Mouse (Mus musculus) E14TG2a.4 (cell line): ENCODE results near the gene Sgk1.

Experiments used
- H3K27me3 ChIP-seq: 2 replicates; pipeline ENCODE4 v1.6.1; 2014; ENCODE audit warnings: low read length, control low read depth; ENCODE audit not compliant: insufficient read depth
- H3K36me3 ChIP-seq: 2 replicates; pipeline ENCODE4 v1.6.1; 2014; ENCODE audit warnings: low read length, control low read depth; ENCODE audit not compliant: insufficient read depth
- H3K4me1 ChIP-seq: replicated peaks from 2 replicates; pipeline ENCODE4 v1.6.1; 2014; ENCODE audit warnings: low read depth, low read length, control low read depth
- H3K4me3 ChIP-seq: replicated peaks from 2 replicates; pipeline ENCODE4 v1.5.1; 2014; ENCODE audit warnings: mild to moderate bottlenecking, low read length
- H3K9me3 ChIP-seq: 2 replicates; pipeline ENCODE4 v1.6.1; 2014; ENCODE audit warnings: low read length, control low read depth
- CTCF ChIP-seq: conservative IDR thresholded peaks from 2 replicates; pipeline ENCODE4 v1.5.1; 2014; ENCODE audit warnings: low read length
- NANOG ChIP-seq: IDR thresholded peaks from 2 replicates; pipeline ENCODE4 v1.6.1; 2014; ENCODE audit warnings: borderline replicate concordance, low read length, mixed read lengths
- POU5F1 ChIP-seq: IDR thresholded peaks from 2 replicates; pipeline ENCODE4 v1.6.1; 2014; ENCODE audit warnings: low read length, borderline replicate concordance

Sgk1 gene

DNA sequence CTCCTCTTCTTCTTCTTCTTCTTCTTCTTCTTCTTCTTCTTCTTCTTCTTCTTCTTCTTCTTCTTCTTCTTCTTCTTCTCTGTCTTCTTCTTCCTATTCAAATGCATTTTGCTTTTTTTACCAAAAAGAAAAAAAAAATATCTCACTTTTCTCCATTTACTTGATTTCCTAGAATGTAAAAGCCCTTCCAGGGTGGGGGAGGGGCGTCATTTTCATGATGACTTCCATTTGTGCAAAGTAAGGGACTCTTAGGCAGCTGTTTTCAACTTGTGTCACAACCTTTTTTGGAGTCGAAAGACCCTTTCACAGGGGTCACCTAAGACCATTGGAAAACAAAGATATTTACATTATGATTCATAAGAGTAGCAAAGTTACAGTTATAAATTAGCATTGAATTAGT lies 22.2 kb downstream of the Sgk1 start:
- H3K4me1 ChIP-seq: peaks cover 51% of the 10 kb centered on the region
- H3K9me3 ChIP-seq: no peaks in the 10 kb centered on the region
- no peak overlapping the region for H3K4me3 ChIP-seq
- TF ChIP-seq NANOG (no peak), CTCF (no peak), POU5F1 (no peak)
- H3K36me3 ChIP-seq: no peaks in the 10 kb centered on the region
- peaks cover 7% of the 10 kb centered on the region for H3K27me3 ChIP-seq

GRCm38 (mm10) chr10:21905616-21906015 lies 23.6 kb downstream of the Sgk1 start:
- H3K27me3 ChIP-seq: no peaks in the 10 kb centered on the region
- no peaks in the 10 kb centered on the region for H3K9me3 ChIP-seq
- no peak overlapping the region for H3K4me3 ChIP-seq
- TF ChIP-seq POU5F1 (no peak), CTCF (no peak), NANOG (no peak)
- no peaks in the 10 kb centered on the region for H3K36me3 ChIP-seq
- H3K4me1 ChIP-seq: peaks cover 57% of the 10 kb centered on the region

GRCm38 (mm10) chr10:21906894-21907446 lies 25.0 kb downstream of the Sgk1 start:
- H3K27me3 ChIP-seq: no peaks in the 10 kb centered on the region
- H3K4me1 ChIP-seq: peaks cover 57% of the 10 kb centered on the region
- no peak for TF ChIP-seq CTCF
- no peak for TF ChIP-seq POU5F1
- TF ChIP-seq NANOG: no peak
- no peak overlapping the region for H3K4me3 ChIP-seq
- H3K36me3 ChIP-seq: no peaks in the 10 kb centered on the region
- no peaks in the 10 kb centered on the region for H3K9me3 ChIP-seq

DNA sequence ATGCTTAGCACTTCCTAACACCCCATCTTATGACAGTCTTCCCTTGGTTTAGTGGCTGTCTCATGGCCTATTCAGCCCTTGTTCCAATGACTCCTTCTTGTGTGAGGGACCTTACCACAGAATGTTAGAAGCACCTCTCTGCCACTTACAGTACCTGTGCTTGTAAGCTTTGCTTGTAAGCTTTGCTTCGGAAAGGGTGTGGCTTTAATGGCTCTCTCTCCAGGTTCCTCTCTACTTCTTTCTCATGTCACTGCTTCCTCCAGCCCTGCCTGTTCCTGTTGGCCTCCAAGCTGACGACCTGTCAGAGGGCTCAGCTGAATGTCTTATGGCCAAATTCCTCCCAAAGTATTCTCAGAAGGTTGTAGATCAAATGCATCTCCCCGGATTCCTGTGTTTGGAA lies 25.8 kb downstream of the Sgk1 start:
- H3K36me3 ChIP-seq: no peaks in the 10 kb centered on the region
- no peak overlapping the region for H3K4me3 ChIP-seq
- no peaks in the 10 kb centered on the region for H3K9me3 ChIP-seq
- no peaks in the 10 kb centered on the region for H3K27me3 ChIP-seq
- TF ChIP-seq POU5F1 (no peak), CTCF (no peak)
- H3K4me1 ChIP-seq: peaks cover 57% of the 10 kb centered on the region

GRCm38 (mm10) chr10:21908686-21909085 lies 26.7 kb downstream of the Sgk1 start:
- Histone ChIP-seq H3K4me3 (no peak overlapping the region), H3K36me3 (no peaks in the 10 kb centered on the region), H3K9me3 (no peaks in the 10 kb centered on the region), H3K4me1 (peaks cover 57% of the 10 kb centered on the region), H3K27me3 (no peaks in the 10 kb centered on the region)
- TF ChIP-seq POU5F1 (no peak), NANOG (no peak), CTCF (no peak)

GRCm38 (mm10) chr10:21910334-21910733 lies 28.4 kb downstream of the Sgk1 start:
- H3K4me3 ChIP-seq: no peak overlapping the region
- TF ChIP-seq POU5F1 (no peak), CTCF (no peak), NANOG (no peak)
- H3K4me1 ChIP-seq: peaks cover 47% of the 10 kb centered on the region
- H3K27me3 ChIP-seq: no peaks in the 10 kb centered on the region
- no peaks in the 10 kb centered on the region for H3K36me3 ChIP-seq
- H3K9me3 ChIP-seq: no peaks in the 10 kb centered on the region

DNA sequence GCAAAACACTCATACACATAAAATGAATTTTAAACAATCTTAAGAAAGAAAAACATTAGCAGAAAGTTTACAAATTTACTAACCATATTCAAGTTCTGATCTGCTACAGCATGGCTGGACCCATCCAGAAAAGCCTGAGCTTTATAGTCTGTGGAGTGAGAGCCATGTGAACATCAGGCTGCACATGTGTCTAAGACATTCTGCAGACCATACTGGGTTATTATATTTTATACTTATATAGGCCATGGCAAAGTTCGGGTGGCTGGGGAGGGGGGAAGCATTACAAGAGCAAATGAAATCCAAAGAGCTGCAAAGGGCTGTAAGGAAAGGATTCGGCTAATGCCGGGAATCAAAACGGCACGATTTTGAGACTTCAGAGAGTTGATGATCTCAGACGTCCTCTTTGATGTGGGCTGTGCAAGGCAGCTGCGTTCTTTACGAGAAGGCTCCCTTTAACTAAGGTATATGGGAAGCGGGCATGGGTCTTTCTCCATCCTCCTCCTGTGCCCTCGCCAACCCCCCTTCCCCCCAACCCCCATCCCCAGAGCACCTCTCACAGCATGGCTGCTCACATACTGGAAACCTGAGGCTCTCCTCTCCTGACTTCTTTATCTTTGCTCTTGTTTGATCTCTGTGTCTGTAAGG lies 29.4 kb downstream of the Sgk1 start:
- Histone ChIP-seq H3K36me3 (no peaks in the 10 kb centered on the region), H3K9me3 (no peaks in the 10 kb centered on the region), H3K27me3 (no peaks in the 10 kb centered on the region), H3K4me1 (peaks cover 47% of the 10 kb centered on the region), H3K4me3 (no peak overlapping the region)
- TF ChIP-seq POU5F1: no peak
- TF ChIP-seq CTCF: no peak
- TF ChIP-seq NANOG: no peak

DNA sequence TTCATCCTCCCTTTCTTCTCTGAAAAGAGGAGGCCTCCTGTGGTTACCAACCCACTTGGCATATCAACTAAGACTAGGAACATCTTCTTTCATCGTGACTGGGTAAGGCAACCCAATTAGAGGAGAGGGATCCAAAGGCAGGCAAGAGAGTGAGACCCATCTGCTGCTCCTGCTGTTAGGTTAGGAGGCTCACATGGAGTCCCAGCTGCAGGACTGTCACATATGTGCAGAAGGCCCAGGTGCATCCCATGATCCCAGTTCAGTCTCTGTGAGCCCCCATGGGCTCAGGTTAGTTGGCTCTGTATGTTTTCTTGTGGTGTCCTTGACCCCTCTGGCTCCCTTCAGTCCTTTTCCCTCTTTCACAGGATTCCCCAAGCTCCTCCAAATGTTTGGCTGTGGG lies 32.8 kb downstream of the Sgk1 start:
- no peaks in the 10 kb centered on the region for H3K27me3 ChIP-seq
- TF ChIP-seq NANOG: no peak
- TF ChIP-seq POU5F1: no peak
- TF ChIP-seq CTCF: no peak
- no peaks in the 10 kb centered on the region for H3K36me3 ChIP-seq

GRCm38 (mm10) chr10:21916301-21917071 lies 34.5 kb downstream of the Sgk1 start:
- TF ChIP-seq POU5F1 (no peak), NANOG (no peak), CTCF (no peak)
- Histone ChIP-seq H3K27me3 (no peaks in the 10 kb centered on the region), H3K36me3 (no peaks in the 10 kb centered on the region), H3K9me3 (no peaks in the 10 kb centered on the region), H3K4me3 (no peak overlapping the region), H3K4me1 (peaks cover 56% of the 10 kb centered on the region)

More for the DNA sequence above, 32.8 kb downstream of the Sgk1 start:
- H3K4me1 ChIP-seq: peaks cover 44% of the 10 kb centered on the region
- no peaks in the 10 kb centered on the region for H3K9me3 ChIP-seq
- no peak overlapping the region for H3K4me3 ChIP-seq
